ENCODE assay signal across 8 mouse cellular contexts in genomic region chr6:59425824-59426533, GRCm38 (mm10). TPM values are rescaled to one million over a fixed set of nuclear protein-coding genes. Genes with fewer than 3 reads are reported as not detected.
DNase-seq lines count a peak whose midpoint lies in the region; ATAC-seq lines count a peak whose summit lies in the region.

Gene Gprin3 (minus strand): TSS chr6:59426294.

- peak within 1 kb of the TSS; percentile 75 for H3K27ac ChIP-seq in hindbrain, embryonic 13.5 days

- peak; percentile 79 for DNase-seq in T-cell, adult 2 months (ENCODE audit: low spot score)
- peak; percentile 95 to 97 for DNase-seq in cerebellum, postnatal 36 days
- DNase-seq in frontal cortex, postnatal 25 days (ENCODE audit: low spot score in 2 of 2): peak; percentile 59 to 75
- DNase-seq in layer of hippocampus, postnatal 25 days (ENCODE audit: extremely low spot score in 1 of 2, low spot score in 1 of 2): peak; percentile 65 to 72
- peak; percentile 92 for DNase-seq in lung, postnatal 10 days
- peak; percentile 69 for DNase-seq in ovary, postnatal 14 days (ENCODE audit: low spot score)
- DNase-seq in thymus, postnatal 10 days (ENCODE audit: low spot score in 2 of 2): peak; percentile 29 to 55

- ATAC-seq in hindbrain, embryonic 13.5 days (ENCODE audit: low FRiP score): peak; percentile 95

- H3K27me3 ChIP-seq in hindbrain, embryonic 13.5 days: no peaks in the 10 kb centered on the region

- peak within 1 kb of the TSS; percentile 74 for H3K9ac ChIP-seq in hindbrain, embryonic 13.5 days

- peaks cover 9% of the 10 kb centered on the region for H3K4me1 ChIP-seq in hindbrain, embryonic 13.5 days (replicated peaks)

- no peaks in the 10 kb centered on the region for H3K9me3 ChIP-seq in hindbrain, embryonic 13.5 days

- peak within 1 kb of the TSS; percentile 48 for H3K4me3 ChIP-seq in hindbrain, embryonic 13.5 days

- H3K36me3 ChIP-seq in hindbrain, embryonic 13.5 days: no peaks in the 10 kb centered on the region

- H3K4me2 ChIP-seq in hindbrain, embryonic 13.5 days: peak within 1 kb of the TSS; percentile 77

- 9% methylated on average over 34 of the region's 34 CpGs for WGBS in hindbrain, embryonic 13.5 days

RNA-seq across cellular contexts. Expression of gene Gprin3, which starts in this region (rescaled TPM):
- 2.3 and 2.8 TPM in 2 replicates for polyA plus RNA-seq in hindbrain, embryonic 13.5 days (2015; fragmentation: Nextera tagmentation; extraction: Ambion mirVana)
- 1 to 10 TPM; 8.7 to 9.7 TPM for total RNA-seq in layer of hippocampus, postnatal 25 days (2021)

Comparison
In these comparisons a context has a peak if more than half of its experiments do, and no peak if none do; other contexts are left out.
1. Peak in every context shown above with its lines: DNase-seq, ATAC-seq, H3K4me3 ChIP-seq and H3K27ac ChIP-seq.
2. DNase-seq: peak in every context shown above with its lines; median percentile 96 in cerebellum, postnatal 36 days; 92 in lung, postnatal 10 days; 79 in T-cell, adult 2 months; 69 in ovary, postnatal 14 days; 68 in layer of hippocampus, postnatal 25 days; 67 in frontal cortex, postnatal 25 days; 42 in thymus, postnatal 10 days.